Mouse (Mus musculus) layer of hippocampus, adult 8-10 months (tissue): ENCODE measurements around the gene Gpx7. TPM values are rescaled to one million over a fixed set of nuclear protein-coding genes. Genes with fewer than 3 reads are reported as not detected.

Experiments
- DNase-seq, 2 experiments: peaks; one replicate each; pipeline ENCODE4 v3.0.0; 2022; ENCODE audit warnings: low spot score in 2 of 2
- total RNA-seq, 4 experiments: library from RNA; stranded (reverse); gene quantifications; 2 replicates each; pipeline ENCODE4 v1.2.4; 2022

Gpx7 gene
- 1 to 10 TPM; 4.5 to 5.6 (median 4.7) TPM for total RNA-seq

- peak in 1 of 2 experiments; percentile 4 for DNase-seq
Measured at GRCm38 (mm10) chr4:108406861-108407401, at the start of gene Gpx7. Gene Gpx7, minus strand, starts transcription at chr4:108406961.

GRCm38 (mm10) chr4:108456028-108456427 lies 49.3 kb upstream of the Gpx7 start:
- no peak for DNase-seq

- DNase-seq: no peak
Measured at GRCm38 (mm10) chr4:108448091-108448490, 41.3 kb upstream of the Gpx7 start.

GRCm38 (mm10) chr4:108438082-108438840 lies 31.5 kb upstream of the Gpx7 start:
- DNase-seq: no peak

GRCm38 (mm10) chr4:108436225-108436624 lies 29.5 kb upstream of the Gpx7 start:
- DNase-seq: no peak

GRCm38 (mm10) chr4:108435646-108436045 lies 28.9 kb upstream of the Gpx7 start:
- no peak for DNase-seq

- DNase-seq: no peak
Measured at GRCm38 (mm10) chr4:108434781-108435180, 28.0 kb upstream of the Gpx7 start.

- no peak for DNase-seq
Measured at GRCm38 (mm10) chr4:108434221-108434620, 27.5 kb upstream of the Gpx7 start.

- no peak for DNase-seq
Measured at GRCm38 (mm10) chr4:108433341-108433740, 26.6 kb upstream of the Gpx7 start.

GRCm38 (mm10) chr4:108431561-108431936 lies 24.8 kb upstream of the Gpx7 start:
- no peak for DNase-seq

GRCm38 (mm10) chr4:108430656-108431560 lies 24.1 kb upstream of the Gpx7 start:
- no peak for DNase-seq

GRCm38 (mm10) chr4:108428341-108428721 lies 21.6 kb upstream of the Gpx7 start:
- no peak for DNase-seq

- no peak for DNase-seq
Measured at GRCm38 (mm10) chr4:108427719-108428340, 21.1 kb upstream of the Gpx7 start.

- no peak for DNase-seq
Measured at GRCm38 (mm10) chr4:108424587-108424986, 17.8 kb upstream of the Gpx7 start.

- DNase-seq: no peak
Measured at GRCm38 (mm10) chr4:108407621-108408020, 860 bp upstream of the Gpx7 start.

- peak; percentile 36 to 52 for DNase-seq
Measured at GRCm38 (mm10) chr4:108406138-108406860, 462 bp downstream of the Gpx7 start.

GRCm38 (mm10) chr4:108405766-108406137 lies 1.0 kb downstream of the Gpx7 start:
- peak in 1 of 2 experiments; percentile 2 for DNase-seq

GRCm38 (mm10) chr4:108403861-108404635 lies 2.7 kb downstream of the Gpx7 start:
- DNase-seq: no peak

GRCm38 (mm10) chr4:108400395-108400794 lies 6.4 kb downstream of the Gpx7 start:
- DNase-seq: no peak

- DNase-seq: no peak
Measured at GRCm38 (mm10) chr4:108394236-108394635, 12.5 kb downstream of the Gpx7 start.
